Mouse (Mus musculus) hindbrain, postnatal 0 days (tissue): ENCODE measurements around the gene D230025D16Rik. TPM values are rescaled to one million over a fixed set of nuclear protein-coding genes. Genes with fewer than 3 reads are reported as not detected.
A peak's percentile ranks its signal among the peaks of the same experiment; 100 is the strongest.

Source experiments
- ATAC-seq: fragments of 200-750 bp; cut with Nextera tagmentation; 2 replicates; pipeline ENCODE4 v1.8.0; 2017; ENCODE audit warnings: mild to moderate bottlenecking, moderate TSS enrichment, moderate library complexity
- DNase-seq: peaks from one replicate; pipeline ENCODE4 v3.0.0-alpha.2; 2015; ENCODE audit warnings: low spot score
- H3K27ac ChIP-seq: fragments of 300-500 bp; sonication (generic); 2 replicates; pipeline ENCODE4 v1.5.1; 2014; ENCODE audit warnings: mild to moderate bottlenecking
- H3K27me3 ChIP-seq: fragments of 300-500 bp; sonication (generic); 2 replicates; pipeline ENCODE4 v1.6.1; 2014; ENCODE audit warnings: low read length, mixed read lengths; ENCODE audit not compliant: insufficient read depth
- H3K36me3 ChIP-seq: fragments of 300-500 bp; sonication (generic); 2 replicates; pipeline ENCODE4 v1.6.1; 2014; ENCODE audit warnings: low read length, mixed read lengths; ENCODE audit not compliant: insufficient read depth
- H3K4me1 ChIP-seq: fragments of 300-500 bp; sonication (generic); 2 replicates; pipeline ENCODE4 v1.6.1; 2014; ENCODE audit warnings: antibody characterized with exemption, low read length, mixed read lengths; ENCODE audit not compliant: insufficient read depth
- H3K4me2 ChIP-seq: fragments of 300-500 bp; sonication (generic); 2 replicates; pipeline ENCODE4 v1.6.1; 2014; ENCODE audit warnings: low read depth, mild to moderate bottlenecking, low read length, moderate library complexity, mixed read lengths
- H3K4me3 ChIP-seq: fragments of 300-500 bp; sonication (generic); 2 replicates; pipeline ENCODE4 v1.5.1; 2014; ENCODE audit warnings: low read length
- H3K9ac ChIP-seq: fragments of 300-500 bp; sonication (generic); replicated peaks from 2 replicates; pipeline ENCODE4 v1.6.1; 2014; ENCODE audit warnings: mild to moderate bottlenecking, low read length, moderate library complexity, mixed read lengths
- H3K9me3 ChIP-seq: fragments of 300-500 bp; sonication (generic); 2 replicates; pipeline ENCODE4 v1.6.1; 2016; ENCODE audit warnings: low read length, mixed read lengths
- CTCF ChIP-seq: IDR thresholded peaks from 2 replicates; pipeline ENCODE4 v1.5.1; 2016; ENCODE audit warnings: antibody characterized with exemption, control low read depth, low read depth
- WGBS: fragments of 180-500 bp; shearing (Covaris S2); extraction: QIAGEN DNeasy Blood & Tissue Kit; methylation state at CpG from one replicate; pipeline ENCODE4 v1.1.7; 2014; 5-methylcytosine and 5-hydroxymethylcytosine counted together
- polyA plus RNA-seq: library from polyadenylated mRNA; unstranded; fragments of >200 nt; fragmentation: Nextera tagmentation; extraction: Ambion mirVana; gene quantifications from 2 replicates; pipeline ENCODE4 v1.2.1, GENCODE M21; 2015
- total RNA-seq: library from RNA; depleted of rRNA; stranded (reverse); fragments of >200 nt; gene quantifications from 2 replicates; pipeline ENCODE4 v1.2.3, GENCODE M21; 2014

Gene D230025D16Rik
- total and polyA plus RNA-seq, 2 experiments from 2014 or later = 22.1 to 39.5 TPM

GRCm38 (mm10) chr8:105205748-105206147 is 19.2 kb upstream of the D230025D16Rik start:
- Histone ChIP-seq H3K9ac (no peak overlapping the region), H3K4me3 (no peak overlapping the region), H3K36me3 (no peaks in the 10 kb centered on the region), H3K27ac (no peak overlapping the region), H3K27me3 (no peaks in the 10 kb centered on the region), H3K9me3 (no peaks in the 10 kb centered on the region), H3K4me2 (no peak overlapping the region), H3K4me1 (no peaks in the 10 kb centered on the region)
- 84% methylated on average over 1 of the region's 1 CpGs for WGBS
- no peak for TF ChIP-seq CTCF
- DNase-seq (peak; percentile 22), ATAC-seq (no peak)

- Histone ChIP-seq H3K9ac (no peak overlapping the region), H3K4me3 (no peak overlapping the region), H3K9me3 (no peaks in the 10 kb centered on the region), H3K27ac (no peak overlapping the region), H3K4me1 (no peaks in the 10 kb centered on the region), H3K36me3 (no peaks in the 10 kb centered on the region), H3K27me3 (no peaks in the 10 kb centered on the region), H3K4me2 (no peak overlapping the region)
- WGBS = 41% methylated on average over 7 of the region's 7 CpGs
- no peak for TF ChIP-seq CTCF
- DNase-seq (peak; percentile 53), ATAC-seq (0 out of 2 replicates have a peak, but pooled peaks have one; percentile 49)
Observed at GRCm38 (mm10) chr8:105206766-105207275, 18.1 kb upstream of the D230025D16Rik start.

GRCm38 (mm10) chr8:105207675-105208273 is 17.2 kb upstream of the D230025D16Rik start:
- Histone ChIP-seq H3K9me3 (no peaks in the 10 kb centered on the region), H3K27me3 (no peaks in the 10 kb centered on the region), H3K27ac (no peak overlapping the region), H3K4me2 (no peak overlapping the region), H3K9ac (no peak overlapping the region), H3K4me1 (no peaks in the 10 kb centered on the region), H3K36me3 (no peaks in the 10 kb centered on the region), H3K4me3 (no peak overlapping the region)
- TF ChIP-seq CTCF = no peak
- ATAC-seq (no peak), DNase-seq (no peak)
- WGBS = 92% methylated on average over 2 of the region's 2 CpGs

GRCm38 (mm10) chr8:105209153-105210110 is 15.5 kb upstream of the D230025D16Rik start:
- ATAC-seq = no peak

GRCm38 (mm10) chr8:105214104-105214503 is 10.8 kb upstream of the D230025D16Rik start:
- Histone ChIP-seq H3K27me3 (no peaks in the 10 kb centered on the region), H3K9ac (no peak overlapping the region), H3K4me1 (no peaks in the 10 kb centered on the region), H3K9me3 (no peaks in the 10 kb centered on the region), H3K4me2 (no peak overlapping the region), H3K27ac (no peak overlapping the region), H3K36me3 (no peaks in the 10 kb centered on the region; the same call in 1 of the 2 replicates), H3K4me3 (no peak overlapping the region)
- 89% methylated on average over 5 of the region's 5 CpGs for WGBS
- ATAC-seq (no peak), DNase-seq (no peak)
- TF ChIP-seq CTCF = no peak

More at GRCm38 (mm10) chr8:105209153-105210110, 15.5 kb upstream of the D230025D16Rik start:
- H3K4me3 ChIP-seq = no peak overlapping the region
- H3K9ac ChIP-seq = no peak overlapping the region
- DNase-seq = no peak
- H3K9me3 ChIP-seq = no peaks in the 10 kb centered on the region
- TF ChIP-seq CTCF = no peak
- H3K4me2 ChIP-seq = no peak overlapping the region
- WGBS = 50% methylated on average over 1 of the region's 1 CpGs
- H3K36me3 ChIP-seq = no peaks in the 10 kb centered on the region
- H3K4me1 ChIP-seq = no peaks in the 10 kb centered on the region
- no peaks in the 10 kb centered on the region for H3K27me3 ChIP-seq
- no peak overlapping the region for H3K27ac ChIP-seq

- peak; percentile 29; the same call in 1 of the 2 replicates for ATAC-seq
- WGBS = 85% methylated on average over 5 of the region's 5 CpGs
Observed at GRCm38 (mm10) chr8:105217926-105218522, 6.9 kb upstream of the D230025D16Rik start.

More at GRCm38 (mm10) chr8:105217926-105218522, 6.9 kb upstream of the D230025D16Rik start:
- Histone ChIP-seq H3K27ac (no peak overlapping the region), H3K9me3 (no peaks in the 10 kb centered on the region), H3K4me3 (no peak overlapping the region), H3K36me3 (no peaks in the 10 kb centered on the region; the same call in 1 of the 2 replicates), H3K4me1 (no peaks in the 10 kb centered on the region), H3K9ac (no peak overlapping the region), H3K27me3 (no peaks in the 10 kb centered on the region), H3K4me2 (no peak overlapping the region)
- TF ChIP-seq CTCF = peak; percentile 79
- peak; percentile 91 for DNase-seq
